ENCODE assay signal across 8 mouse cellular contexts in genomic region chr2:72038651-72039251, GRCm38 (mm10). TPM values are rescaled to one million over a fixed set of nuclear protein-coding genes. Genes with fewer than 3 reads are reported as not detected.
DNase-seq lines count a peak whose midpoint lies in the region; ATAC-seq lines count a peak whose summit lies in the region.

No protein-coding gene starts in this region.

- intact Hi-C loops in heart, postnatal 10 days (cut with DNase I) = loop anchor here (1.0 to 10.0 kb wide), 5 partner anchors 81 to 356 kb away; no protein-coding TSS in a partner anchor
- intact Hi-C loops in left cerebral cortex, postnatal 4 days (cut with DNase I) = loop anchor here (2.0 to 10.0 kb wide), 4 partner anchors 110 to 1246 kb away; no protein-coding TSS in a partner anchor

- DNase-seq in forebrain, embryonic 10.5 days (ENCODE audit: extremely low spot score, low spot score) = no peak
- DNase-seq in forebrain, embryonic 11.5 days (ENCODE audit: low spot score) = no peak
- DNase-seq in NIH3T3 (ENCODE audit: low read depth) = peak; percentile 56
- DNase-seq in embryonic facial prominence, embryonic 10.5 days (ENCODE audit: low spot score) = no peak
- peak; percentile 53 to 55 for DNase-seq in heart, postnatal 10 days
- DNase-seq in left cerebral cortex, postnatal 4 days = peak; percentile 73
- DNase-seq in retina, postnatal 1 day = peak; percentile 65

- no peak overlapping the region for H3K4me2 ChIP-seq in forebrain, embryonic 11.5 days (ENCODE audit: low read depth, low read length, severe bottlenecking)

- 77% methylated on average over 18 of the region's 18 CpGs for WGBS in forebrain, embryonic 10.5 days
- WGBS in forebrain, embryonic 11.5 days = 75% methylated on average over 18 of the region's 18 CpGs
- 72% methylated on average over 18 of the region's 18 CpGs for WGBS in embryonic facial prominence, embryonic 10.5 days

- H3K4me3 ChIP-seq in forebrain, embryonic 10.5 days = no peak overlapping the region
- no peak overlapping the region for H3K4me3 ChIP-seq in forebrain, embryonic 11.5 days (ENCODE audit: low read depth, low read length)
- no peak overlapping the region for H3K4me3 ChIP-seq in embryonic facial prominence, embryonic 10.5 days

- H3K9me3 ChIP-seq in forebrain, embryonic 10.5 days = no peaks in the 10 kb centered on the region
- H3K9me3 ChIP-seq in forebrain, embryonic 11.5 days (ENCODE audit: control insufficient read depth, low read length) = no peaks in the 10 kb centered on the region
- H3K9me3 ChIP-seq in embryonic facial prominence, embryonic 10.5 days = no peaks in the 10 kb centered on the region

- H3K9ac ChIP-seq in forebrain, embryonic 11.5 days (ENCODE audit: low read length) = no peak overlapping the region

- ATAC-seq in forebrain, embryonic 11.5 days (replicated peaks; ENCODE audit: low FRiP score) = no peak
- no peak for ATAC-seq in granulocyte monocyte progenitor cell, adult 5-6 weeks (replicated peaks; ENCODE audit: poor library complexity, severe bottlenecking)

- H3K36me3 ChIP-seq in forebrain, embryonic 10.5 days (replicated peaks) = no peaks in the 10 kb centered on the region
- H3K36me3 ChIP-seq in forebrain, embryonic 11.5 days (ENCODE audit: control insufficient read depth, insufficient read depth, low read length) = no peaks in the 10 kb centered on the region
- H3K36me3 ChIP-seq in embryonic facial prominence, embryonic 10.5 days (replicated peaks) = no peaks in the 10 kb centered on the region

- H3K27me3 ChIP-seq in forebrain, embryonic 10.5 days (ENCODE audit: poor library complexity, severe bottlenecking) = peaks cover 8% of the 10 kb centered on the region; the same call in 1 of the 2 replicates
- H3K27me3 ChIP-seq in forebrain, embryonic 11.5 days (ENCODE audit: control insufficient read depth, insufficient read depth, low read length) = no peaks in the 10 kb centered on the region
- no peaks in the 10 kb centered on the region for H3K27me3 ChIP-seq in embryonic facial prominence, embryonic 10.5 days (replicated peaks; ENCODE audit: low read depth, poor library complexity, severe bottlenecking)

- peak overlapping the region; percentile 2; the same call in 1 of the 2 replicates for H3K27ac ChIP-seq in forebrain, embryonic 10.5 days
- no peak overlapping the region for H3K27ac ChIP-seq in forebrain, embryonic 11.5 days (ENCODE audit: low read depth, low read length)
- H3K27ac ChIP-seq in embryonic facial prominence, embryonic 10.5 days (replicated peaks) = peak overlapping the region; percentile 30; the same call in 1 of the 2 replicates

- peaks cover 17% of the 10 kb centered on the region for H3K4me1 ChIP-seq in forebrain, embryonic 10.5 days
- peaks cover 5% of the 10 kb centered on the region; the same call in 1 of the 2 replicates for H3K4me1 ChIP-seq in forebrain, embryonic 11.5 days (replicated peaks; ENCODE audit: control insufficient read depth, insufficient read depth, low read length)
- peaks cover 10% of the 10 kb centered on the region for H3K4me1 ChIP-seq in embryonic facial prominence, embryonic 10.5 days

RNA-seq across cellular contexts. Expression of gene Rapgef4, which starts 57.7 kb away (rescaled TPM):
- 2.1 and 2.7 TPM in 2 replicates for polyA plus RNA-seq in forebrain, embryonic 10.5 days (2016; fragmentation: Nextera tagmentation; extraction: Ambion mirVana)
- 1.5 and 2.2 TPM in 2 replicates for polyA plus RNA-seq in forebrain, embryonic 11.5 days (2014; fragmentation: Nextera tagmentation; extraction: Ambion mirVana)
- polyA plus RNA-seq in embryonic facial prominence, embryonic 10.5 days (2016; fragmentation: Nextera tagmentation; extraction: Ambion mirVana) = 2.9 and 3.5 TPM in 2 replicates
- 10 to 100 TPM; 14.1 to 15.0 TPM for total RNA-seq in heart, postnatal 10 days (2021)
- 10 to 100 TPM; 85.4 to 88.9 TPM for total RNA-seq in left cerebral cortex, postnatal 4 days (2021)
- 5.3 TPM in 1 of 2 replicates, not detected in the other for total RNA-seq in granulocyte monocyte progenitor cell, adult 5-6 weeks (2014; fragmentation: Nextera tagmentation)
- total RNA-seq in granulocyte monocyte progenitor cell, adult 5-6 weeks (2017) = 1.2 and 2.6 TPM in 2 replicates

Comparison
In these comparisons a context has a peak if more than half of its experiments do, and no peak if none do; other contexts are left out.
1. DNase-seq: peak in NIH3T3 (single experiment), heart, postnatal 10 days (2 of 2), left cerebral cortex, postnatal 4 days (single experiment) and retina, postnatal 1 day (single experiment); none in forebrain, embryonic 10.5 days (single experiment), forebrain, embryonic 11.5 days (single experiment) and embryonic facial prominence, embryonic 10.5 days (single experiment).
2. RNA of gene Rapgef4, which starts 57.7 kb away (total RNA-seq): 85.4 to 88.9 TPM in left cerebral cortex, postnatal 4 days; 14.1 to 15.0 TPM in heart, postnatal 10 days and 1.2 to 5.3 TPM in granulocyte monocyte progenitor cell, adult 5-6 weeks; every median in the first group is over 4 times any median in the second.